Mouse (Mus musculus) bone marrow macrophage, adult 2 months (primary cell): ENCODE data around the gene Shank2.

Source experiments
- CTCF ChIP-seq: IDR thresholded peaks from 2 replicates; pipeline ENCODE4 v1.5.1; 2012; ENCODE audit warnings: low read depth, mild to moderate bottlenecking, low read length, moderate library complexity
- POLR2A ChIP-seq: IDR thresholded peaks from 2 replicates; pipeline ENCODE4 v1.6.1; 2012; ENCODE audit warnings: mild to moderate bottlenecking, low read depth, low read length, borderline replicate concordance

DNA sequence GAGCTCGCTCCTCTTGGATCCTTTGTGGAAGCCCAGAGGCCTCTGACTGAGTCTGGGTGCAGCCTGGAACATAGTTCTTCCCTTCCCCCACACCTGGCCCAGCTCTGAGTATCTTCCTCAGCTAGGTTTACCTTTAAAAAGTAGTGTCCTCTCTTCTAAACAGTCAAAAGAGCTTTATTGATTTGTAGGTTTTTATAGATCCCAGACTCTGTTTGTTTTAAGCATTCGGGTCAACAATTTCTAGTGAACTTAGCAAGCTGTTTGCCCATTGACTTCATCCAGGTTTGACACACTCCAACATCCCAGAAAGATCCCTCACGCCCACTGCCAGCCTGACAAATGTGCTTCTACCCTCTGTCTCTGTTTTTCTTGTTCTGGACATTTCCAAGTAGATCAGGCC, 38.6 kb downstream of the Shank2 start:
- TF ChIP-seq CTCF = no peak
- TF ChIP-seq POLR2A = no peak
